Mouse (Mus musculus) hindbrain, embryonic 13.5 days (tissue): ENCODE results near the gene Ccdc43. TPM values are rescaled to one million over a fixed set of nuclear protein-coding genes. Genes with fewer than 3 reads are reported as not detected.

Source experiments
- ATAC-seq: fragments of 200-750 bp; cut with Nextera tagmentation; 2 replicates; pipeline ENCODE4 v1.8.0; 2017; ENCODE audit warnings: moderate TSS enrichment; ENCODE audit not compliant: low FRiP score
- H3K27ac ChIP-seq: fragments of 300-500 bp; sonication (generic); 2 replicates; pipeline ENCODE4 v1.5.1; 2015; ENCODE audit warnings: inconsistent platforms, mild to moderate bottlenecking, moderate library complexity
- H3K27me3 ChIP-seq: fragments of 300-500 bp; sonication (generic); 2 replicates; pipeline ENCODE4 v1.6.1; 2015; ENCODE audit warnings: mild to moderate bottlenecking, inconsistent platforms
- H3K36me3 ChIP-seq: fragments of 300-500 bp; sonication (generic); 2 replicates; pipeline ENCODE4 v1.6.1; 2015; ENCODE audit warnings: mild to moderate bottlenecking, inconsistent platforms
- H3K4me1 ChIP-seq: fragments of 300-500 bp; sonication (generic); replicated peaks from 2 replicates; pipeline ENCODE4 v1.6.1; 2015; ENCODE audit warnings: inconsistent platforms
- H3K4me2 ChIP-seq: fragments of 300-500 bp; sonication (generic); 2 replicates; pipeline ENCODE4 v1.6.1; 2015; ENCODE audit warnings: inconsistent platforms, mild to moderate bottlenecking, moderate library complexity
- H3K4me3 ChIP-seq: fragments of 300-500 bp; sonication (generic); 2 replicates; pipeline ENCODE4 v1.5.1; 2015; ENCODE audit warnings: mild to moderate bottlenecking, inconsistent platforms
- H3K9ac ChIP-seq: fragments of 300-500 bp; sonication (generic); 2 replicates; pipeline ENCODE4 v1.6.1; 2015; ENCODE audit warnings: mild to moderate bottlenecking, inconsistent platforms
- H3K9me3 ChIP-seq: fragments of 300-500 bp; sonication (generic); 2 replicates; pipeline ENCODE4 v1.6.1; 2016; ENCODE audit warnings: inconsistent platforms
- WGBS: fragments of 180-500 bp; shearing (Covaris S2); methylation state at CpG from one replicate; pipeline ENCODE4 v1.1.7; 2015; 5-methylcytosine and 5-hydroxymethylcytosine counted together
- polyA plus RNA-seq: library from polyadenylated mRNA; unstranded; fragments of >200 nt; fragmentation: Nextera tagmentation; extraction: Ambion mirVana; gene quantifications from 2 replicates; pipeline ENCODE4 v1.2.1, GENCODE M21; 2015

Gene Ccdc43
- 38.4 and 39.4 TPM in 2 replicates for polyA plus RNA-seq

DNA sequence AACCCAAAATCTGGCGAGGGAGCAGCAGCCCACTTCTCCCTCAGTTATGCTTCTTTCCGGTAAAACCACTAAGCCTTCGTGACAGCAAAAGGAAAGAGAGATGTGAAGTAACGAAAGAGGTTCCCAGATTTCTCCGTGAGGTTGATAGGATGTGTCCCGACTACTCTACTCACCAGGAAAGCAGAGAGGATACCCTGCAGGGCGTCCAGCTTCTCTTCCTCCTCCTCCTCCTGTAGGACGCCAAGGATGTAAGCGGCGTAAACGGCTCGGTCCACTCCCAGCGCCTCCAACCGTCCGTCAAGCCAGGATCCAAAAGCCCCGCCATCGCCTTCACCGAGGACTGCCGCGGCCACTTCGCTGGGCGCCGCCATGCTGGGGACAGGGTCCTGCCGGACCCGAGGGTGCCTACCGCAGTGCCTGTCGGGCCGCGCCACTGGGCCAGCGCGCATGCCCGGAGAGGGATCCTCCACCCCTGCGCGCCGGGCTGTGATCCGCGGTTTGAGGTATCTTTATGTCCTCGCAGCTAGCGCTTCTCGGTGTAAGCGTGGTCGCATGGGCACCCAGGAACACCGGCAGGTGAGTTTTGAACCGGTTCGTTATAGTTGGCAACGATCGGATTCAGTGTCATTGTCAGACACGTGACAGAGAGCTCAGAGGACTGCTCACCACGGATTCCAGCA lies at the start of gene Ccdc43:
Ccdc43 (minus strand) TSS at position 445 of the 680 bp plus-strand sequence.
- Histone ChIP-seq H3K36me3 (peaks cover 16% of the 10 kb centered on the region), H3K4me1 (peaks cover 20% of the 10 kb centered on the region), H3K4me3 (peak within 1 kb of the TSS; percentile 74), H3K4me2 (peak within 1 kb of the TSS; percentile 80), H3K27me3 (no peaks in the 10 kb centered on the region), H3K9ac (peak within 1 kb of the TSS; percentile 82), H3K9me3 (no peaks in the 10 kb centered on the region), H3K27ac (peak within 1 kb of the TSS; percentile 79)
- under 1% methylated on average over 49 of the region's 49 CpGs for WGBS
- peak; percentile 99 for ATAC-seq

DNA sequence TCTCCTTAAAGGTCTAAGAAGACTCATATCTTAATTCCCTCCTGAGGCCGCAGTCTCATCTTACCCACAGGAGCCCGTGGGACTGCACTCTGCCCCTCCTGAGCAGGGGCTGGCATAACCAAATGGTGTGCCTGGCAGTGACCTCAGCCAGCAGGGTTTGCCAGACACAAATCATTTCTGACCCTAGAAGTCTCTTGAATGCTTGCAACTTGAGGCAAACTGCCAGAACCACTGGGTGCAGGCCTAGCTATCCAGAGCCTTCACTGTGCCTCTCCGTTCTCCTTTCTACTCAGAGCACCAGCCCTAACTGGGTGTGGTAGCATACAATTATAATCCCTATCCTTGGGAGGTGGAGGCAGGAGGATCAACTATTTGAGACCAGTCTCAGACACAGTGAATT lies 47.2 kb upstream of the Ccdc43 start:
- Histone ChIP-seq H3K36me3 (no peaks in the 10 kb centered on the region), H3K4me2 (no peak overlapping the region), H3K9ac (no peak overlapping the region), H3K27me3 (peaks cover 12% of the 10 kb centered on the region; the same call in 1 of the 2 replicates), H3K27ac (no peak overlapping the region), H3K4me3 (no peak overlapping the region), H3K4me1 (peaks cover 16% of the 10 kb centered on the region), H3K9me3 (no peaks in the 10 kb centered on the region)
- WGBS: 87% methylated on average over 3 of the region's 3 CpGs
- ATAC-seq: no peak

DNA sequence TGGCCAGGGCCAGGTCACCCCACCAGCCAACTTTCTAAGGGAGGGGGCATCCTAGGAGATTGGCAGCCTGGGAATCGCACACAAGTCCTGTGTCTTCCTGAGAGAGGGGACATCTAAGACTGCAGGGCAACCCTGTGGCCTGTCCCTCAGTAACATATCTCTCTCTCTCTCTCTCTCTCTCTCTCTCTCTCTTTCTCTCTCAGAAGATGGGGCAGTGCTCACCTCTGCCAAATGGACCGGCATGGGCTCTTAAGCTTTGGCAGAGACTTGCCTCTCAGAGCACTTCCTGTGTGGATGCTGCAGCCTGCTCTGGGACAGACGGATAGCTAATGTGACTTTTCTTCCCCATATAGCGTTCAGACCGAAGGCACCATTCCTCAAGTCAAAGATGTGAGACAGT lies 45.3 kb upstream of the Ccdc43 start:
- no peak overlapping the region for H3K4me2 ChIP-seq
- ATAC-seq: no peak
- no peak overlapping the region for H3K9ac ChIP-seq
- no peaks in the 10 kb centered on the region for H3K9me3 ChIP-seq
- peaks cover 22% of the 10 kb centered on the region; the same call in 1 of the 2 replicates for H3K27me3 ChIP-seq
- H3K4me1 ChIP-seq: peaks cover 26% of the 10 kb centered on the region
- 85% methylated on average over 5 of the region's 5 CpGs for WGBS
- H3K36me3 ChIP-seq: no peaks in the 10 kb centered on the region
- no peak overlapping the region for H3K27ac ChIP-seq
- no peak overlapping the region for H3K4me3 ChIP-seq

DNA sequence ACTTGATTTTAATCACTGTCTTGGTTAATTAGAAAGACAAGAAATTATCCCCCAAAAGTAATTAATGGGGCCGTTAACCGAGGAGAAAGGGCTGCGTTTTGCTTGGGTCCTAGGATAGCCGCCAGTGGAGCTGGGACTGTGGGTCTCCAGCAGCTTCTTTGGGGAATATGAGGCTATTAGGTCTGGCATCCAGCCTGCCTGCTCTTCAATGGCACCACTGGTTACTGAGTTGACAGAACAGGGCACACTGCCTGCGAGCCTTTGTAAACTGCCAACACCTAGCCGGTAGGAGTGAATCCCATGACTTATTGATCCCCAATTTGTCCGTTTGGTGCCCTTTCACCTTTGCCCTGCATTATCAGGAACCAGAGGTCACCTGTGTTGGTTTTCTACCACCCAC lies 44.5 kb upstream of the Ccdc43 start:
- H3K27me3 ChIP-seq: peaks cover 22% of the 10 kb centered on the region; the same call in 1 of the 2 replicates
- no peak overlapping the region for H3K4me2 ChIP-seq
- H3K4me1 ChIP-seq: peaks cover 26% of the 10 kb centered on the region
- H3K27ac ChIP-seq: no peak overlapping the region
- ATAC-seq: no peak
- no peaks in the 10 kb centered on the region for H3K9me3 ChIP-seq
- H3K4me3 ChIP-seq: no peak overlapping the region
- WGBS: 54% methylated on average over 7 of the region's 7 CpGs
- no peak overlapping the region for H3K9ac ChIP-seq
- H3K36me3 ChIP-seq: no peaks in the 10 kb centered on the region

DNA sequence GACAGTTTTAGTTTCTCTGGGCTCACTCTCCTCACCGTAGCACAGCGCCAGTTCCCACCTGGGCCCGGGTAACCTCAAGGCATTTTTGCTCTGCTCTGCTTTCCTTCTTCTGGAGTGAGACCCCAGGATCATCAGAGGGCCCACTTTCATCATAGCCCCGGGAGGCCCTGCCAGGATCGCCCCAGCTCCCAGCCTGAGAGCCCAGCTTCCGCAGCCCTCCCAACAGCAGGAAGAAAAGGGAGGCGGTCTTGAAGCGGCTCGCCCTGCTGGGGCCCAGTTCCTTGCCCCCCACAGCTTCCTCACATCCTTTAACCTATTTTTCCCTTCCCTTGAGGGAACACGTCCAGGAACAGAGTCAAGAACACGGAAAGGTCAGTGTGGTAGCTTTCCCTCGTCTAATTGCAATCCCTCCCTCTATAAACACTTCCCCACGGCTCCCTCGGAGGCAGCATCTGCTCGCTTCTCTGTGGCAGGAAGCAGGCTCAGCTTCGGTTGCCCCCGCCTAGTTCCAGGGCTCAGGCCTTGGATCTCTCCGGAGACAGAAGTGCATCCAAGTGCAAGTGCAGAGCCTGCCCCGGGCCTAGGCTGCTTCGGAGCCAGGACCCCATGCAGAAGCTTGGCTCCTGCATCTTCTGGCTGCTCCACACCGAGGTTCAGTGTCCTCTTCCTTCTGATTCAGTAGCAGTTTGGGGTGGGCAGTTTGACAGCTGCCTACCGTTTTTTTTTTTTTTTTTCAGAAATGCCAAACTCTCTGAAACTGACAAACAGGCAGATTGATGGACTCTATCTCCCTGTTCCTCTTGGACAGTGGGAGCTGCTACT lies 43.8 kb upstream of the Ccdc43 start:
- H3K4me3 ChIP-seq: no peak overlapping the region
- no peaks in the 10 kb centered on the region for H3K36me3 ChIP-seq
- H3K9me3 ChIP-seq: no peaks in the 10 kb centered on the region
- 9% methylated on average over 21 of the region's 22 CpGs for WGBS
- no peak for ATAC-seq
- H3K4me2 ChIP-seq: peak overlapping the region; percentile 13
- peaks cover 22% of the 10 kb centered on the region; the same call in 1 of the 2 replicates for H3K27me3 ChIP-seq
- H3K9ac ChIP-seq: peak overlapping the region; percentile 39; the same call in 1 of the 2 replicates
- H3K27ac ChIP-seq: peak overlapping the region; percentile 40; the same call in 1 of the 2 replicates
- peaks cover 26% of the 10 kb centered on the region for H3K4me1 ChIP-seq

DNA sequence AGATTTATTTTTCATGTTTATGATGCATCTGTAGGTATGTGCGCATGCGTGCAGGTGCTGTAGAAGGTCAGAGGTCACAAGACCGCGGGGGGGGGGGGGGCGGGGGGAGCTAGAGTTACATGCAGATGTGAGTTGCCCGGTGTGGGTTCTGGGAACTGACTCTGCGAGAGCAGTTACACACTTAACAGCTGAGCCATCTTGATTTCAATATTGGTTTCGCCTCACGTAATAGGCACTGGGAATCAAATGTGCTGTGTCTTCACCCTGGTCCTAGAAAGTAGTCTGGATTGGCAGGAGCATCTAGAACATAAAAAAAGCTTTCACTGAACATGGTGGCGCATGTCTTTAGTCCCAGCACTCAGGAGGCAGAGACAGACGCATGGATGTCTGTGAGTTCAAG lies 43.1 kb upstream of the Ccdc43 start:
- ATAC-seq: no peak
- H3K9me3 ChIP-seq: no peaks in the 10 kb centered on the region
- no peak overlapping the region for H3K4me3 ChIP-seq
- H3K27me3 ChIP-seq: peaks cover 22% of the 10 kb centered on the region; the same call in 1 of the 2 replicates
- WGBS: 43% methylated on average over 11 of the region's 11 CpGs
- no peaks in the 10 kb centered on the region for H3K36me3 ChIP-seq
- no peak overlapping the region for H3K4me2 ChIP-seq
- no peak overlapping the region for H3K9ac ChIP-seq
- H3K4me1 ChIP-seq: peaks cover 26% of the 10 kb centered on the region
- no peak overlapping the region for H3K27ac ChIP-seq

DNA sequence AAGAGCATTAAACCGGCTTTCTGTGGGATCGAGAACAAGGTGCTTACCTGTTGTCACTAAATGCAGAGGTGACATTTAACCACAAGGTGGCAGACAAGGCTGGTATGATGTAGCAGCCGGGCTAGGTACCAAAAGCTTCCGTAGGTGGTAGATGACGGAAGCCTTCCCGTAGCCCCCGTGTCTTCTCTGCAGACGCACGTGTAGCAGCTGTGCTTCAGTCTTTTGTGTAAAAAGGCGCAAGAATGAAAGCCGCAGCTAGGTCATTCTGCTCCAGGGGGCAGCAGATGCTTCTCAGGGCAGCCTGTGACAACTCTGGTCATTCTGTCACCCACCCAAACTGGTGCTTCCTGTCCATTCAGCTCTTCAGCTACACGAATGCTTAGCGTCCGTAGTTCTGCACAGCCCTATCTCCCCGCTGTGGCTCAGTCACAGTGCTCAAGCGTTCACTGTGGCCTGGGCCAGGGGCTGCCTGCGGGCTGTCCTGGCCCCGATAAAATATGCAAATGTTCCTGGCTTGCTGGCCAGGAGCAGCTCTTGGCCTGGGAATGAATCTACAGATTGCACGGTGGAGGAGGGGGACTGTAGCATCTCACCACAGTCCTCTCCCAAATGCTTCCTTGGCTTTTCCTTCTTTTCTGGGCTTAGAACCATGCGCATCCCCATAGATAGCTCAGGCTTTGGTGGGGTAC lies 41.8 kb upstream of the Ccdc43 start:
- Histone ChIP-seq H3K4me3 (peak overlapping the region; percentile 34), H3K27me3 (peaks cover 22% of the 10 kb centered on the region; the same call in 1 of the 2 replicates), H3K27ac (peak overlapping the region; percentile 81), H3K9me3 (no peaks in the 10 kb centered on the region), H3K36me3 (no peaks in the 10 kb centered on the region), H3K4me2 (peak overlapping the region; percentile 65), H3K4me1 (peaks cover 26% of the 10 kb centered on the region), H3K9ac (peak overlapping the region; percentile 70)
- peak; percentile 93 for ATAC-seq
- 5% methylated on average over 20 of the region's 20 CpGs for WGBS

DNA sequence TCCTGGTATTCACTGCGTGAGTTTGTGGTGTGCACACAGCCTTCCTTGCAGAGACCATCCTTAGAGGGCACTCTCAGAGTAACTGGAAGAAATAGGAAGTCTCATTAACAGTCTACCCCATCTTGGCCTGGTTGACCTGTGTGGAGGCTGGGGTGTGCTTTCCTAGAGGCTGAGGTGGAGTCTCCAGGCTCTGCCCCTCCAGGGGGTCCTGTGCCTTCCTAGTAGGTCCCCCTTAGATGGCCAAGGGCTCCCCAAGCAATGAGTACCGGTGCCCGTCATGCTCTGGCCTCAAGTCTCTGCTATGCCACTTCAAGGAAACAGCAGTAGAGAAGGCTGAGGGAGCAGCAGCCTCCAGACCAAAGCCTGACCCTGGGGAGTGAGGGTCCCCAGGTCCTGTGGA lies 40.5 kb upstream of the Ccdc43 start:
- Histone ChIP-seq H3K9me3 (no peaks in the 10 kb centered on the region), H3K4me2 (no peak overlapping the region), H3K27ac (no peak overlapping the region), H3K4me3 (no peak overlapping the region), H3K27me3 (peaks cover 22% of the 10 kb centered on the region; the same call in 1 of the 2 replicates), H3K4me1 (peaks cover 26% of the 10 kb centered on the region), H3K9ac (no peak overlapping the region), H3K36me3 (no peaks in the 10 kb centered on the region)
- ATAC-seq: no peak
- 78% methylated on average over 3 of the region's 3 CpGs for WGBS

DNA sequence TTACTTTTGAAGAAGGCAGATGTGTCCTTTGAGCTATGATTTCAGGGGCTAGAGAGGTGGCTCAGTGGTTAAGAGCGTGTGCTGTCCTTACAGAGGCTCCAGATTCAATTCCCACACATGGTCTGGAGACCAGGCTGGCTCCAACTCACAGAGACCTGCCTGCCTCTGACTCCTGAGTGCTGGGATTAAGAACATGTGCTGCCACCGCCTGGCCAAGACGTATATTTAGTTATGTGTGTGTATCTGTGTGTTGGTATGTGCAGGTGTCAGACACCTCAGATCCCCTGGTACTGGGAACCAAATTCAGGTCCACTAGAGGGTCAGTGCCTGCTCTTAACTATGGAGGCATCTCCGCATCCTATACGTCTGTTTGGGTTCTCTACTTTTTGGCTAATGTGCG lies 37.4 kb upstream of the Ccdc43 start:
- Histone ChIP-seq H3K9ac (no peak overlapping the region), H3K9me3 (no peaks in the 10 kb centered on the region), H3K4me2 (no peak overlapping the region), H3K4me1 (peaks cover 12% of the 10 kb centered on the region), H3K27ac (no peak overlapping the region), H3K4me3 (no peak overlapping the region), H3K27me3 (peaks cover 10% of the 10 kb centered on the region; the same call in 1 of the 2 replicates), H3K36me3 (no peaks in the 10 kb centered on the region)
- no peak for ATAC-seq
- WGBS: 94% methylated on average over 6 of the region's 6 CpGs

DNA sequence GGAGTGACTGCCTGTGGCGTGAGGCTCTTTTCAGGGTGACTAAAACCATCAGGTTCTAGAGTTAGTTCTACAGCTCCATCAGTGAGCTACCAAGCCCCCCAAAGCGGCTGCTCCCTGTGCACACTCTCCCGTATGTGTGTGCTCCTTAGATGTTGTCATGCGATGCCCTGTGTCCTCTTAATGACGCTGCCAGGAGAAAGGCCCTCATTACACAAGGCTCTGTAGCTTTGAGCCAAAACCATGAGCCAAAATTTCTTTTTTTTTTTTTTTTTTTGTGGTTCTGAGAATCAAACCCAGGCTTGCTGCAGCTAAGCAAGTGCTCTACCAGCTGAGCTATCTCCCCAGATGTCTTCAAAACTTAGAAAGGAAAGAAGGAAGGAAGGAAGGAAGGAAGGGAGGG lies 35.6 kb upstream of the Ccdc43 start:
- Histone ChIP-seq H3K27ac (no peak overlapping the region), H3K4me2 (no peak overlapping the region), H3K4me1 (no peaks in the 10 kb centered on the region), H3K4me3 (no peak overlapping the region), H3K27me3 (peaks cover 1% of the 10 kb centered on the region; the same call in 1 of the 2 replicates), H3K9me3 (no peaks in the 10 kb centered on the region), H3K36me3 (no peaks in the 10 kb centered on the region), H3K9ac (no peak overlapping the region)
- WGBS: 76% methylated on average over 5 of the region's 5 CpGs
- ATAC-seq: no peak

DNA sequence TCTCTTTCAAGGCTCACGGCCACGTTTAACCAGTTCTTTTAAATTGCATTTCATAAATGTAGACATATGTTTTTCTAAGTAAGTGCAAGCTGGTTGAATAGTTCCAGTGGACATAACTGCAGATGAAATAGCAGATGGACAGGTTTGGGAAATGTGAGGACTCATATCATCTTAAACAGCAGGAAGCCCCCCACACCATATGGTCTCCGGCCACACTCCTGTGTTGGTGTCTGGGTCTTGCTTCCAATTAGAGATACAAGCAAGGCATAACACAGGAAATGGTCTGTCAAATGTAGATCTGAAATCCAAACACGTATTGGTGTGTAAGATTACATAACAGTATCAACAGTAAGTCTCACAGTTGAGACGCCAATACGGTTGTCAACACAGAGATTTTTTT lies 33.8 kb upstream of the Ccdc43 start:
- Histone ChIP-seq H3K9ac (no peak overlapping the region), H3K4me3 (no peak overlapping the region), H3K27ac (no peak overlapping the region), H3K36me3 (no peaks in the 10 kb centered on the region), H3K4me2 (no peak overlapping the region), H3K9me3 (no peaks in the 10 kb centered on the region), H3K4me1 (no peaks in the 10 kb centered on the region), H3K27me3 (no peaks in the 10 kb centered on the region)
- ATAC-seq: no peak
- 85% methylated on average over 6 of the region's 6 CpGs for WGBS

DNA sequence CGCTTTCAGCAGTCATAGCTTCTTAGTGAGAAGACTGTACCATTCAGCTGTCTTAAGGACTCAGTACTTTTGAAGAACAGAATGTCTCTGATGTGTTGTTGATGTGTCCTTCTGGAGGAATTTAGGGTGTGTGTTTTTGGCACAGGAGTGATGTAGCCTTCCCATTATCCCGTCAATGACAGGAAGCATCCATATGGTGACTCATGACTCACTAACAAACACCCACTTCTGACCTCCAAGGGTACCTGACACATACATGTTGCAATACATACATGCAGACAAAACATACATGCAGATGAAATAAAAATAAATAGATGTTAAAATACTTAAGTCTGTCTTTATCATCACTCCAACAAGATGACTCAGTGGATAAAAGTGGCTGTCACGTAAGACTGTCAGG lies 32.3 kb upstream of the Ccdc43 start:
- H3K4me3 ChIP-seq: no peak overlapping the region
- no peak overlapping the region for H3K27ac ChIP-seq
- H3K9me3 ChIP-seq: no peaks in the 10 kb centered on the region
- H3K9ac ChIP-seq: no peak overlapping the region
- H3K4me2 ChIP-seq: no peak overlapping the region
- ATAC-seq: no peak
- H3K4me1 ChIP-seq: no peaks in the 10 kb centered on the region
- 89% methylated on average over 3 of the region's 3 CpGs for WGBS
- H3K27me3 ChIP-seq: no peaks in the 10 kb centered on the region
- no peaks in the 10 kb centered on the region for H3K36me3 ChIP-seq
